ENCODE assay signal across 7 mouse cellular contexts in genomic region chr4:40156153-40156552, GRCm38 (mm10). TPM values are rescaled to one million over a fixed set of nuclear protein-coding genes. Genes with fewer than 3 reads are reported as not detected.
DNase-seq lines count a peak whose midpoint lies in the region.

No protein-coding gene starts in this region.

- peak; percentile 16 for DNase-seq in retina, adult 2 months (ENCODE audit: low read depth, low spot score)
- no peak for DNase-seq in retina, embryonic 14.5 days (ENCODE audit: low spot score)
- DNase-seq in gonadal fat pad, adult 2 months (ENCODE audit: low read depth), result peak; percentile 98
- DNase-seq in lung, adult 18-20 months, result peak; percentile 82 to 87
- peak; percentile 64 for DNase-seq in yolk sac, embryonic 10.5 days (ENCODE audit: low spot score)
- no peak for DNase-seq in layer of hippocampus, adult 9-11 months
- no peak for DNase-seq in cerebellum, adult 18-20 months

RNA-seq across cellular contexts. Expression of gene Aco1, which starts 13.3 kb away (rescaled TPM):
- polyA plus RNA-seq in gonadal fat pad, adult 2 months (2012; rRNA removed), result 143 and 158 TPM in 2 replicates

Comparison
In these comparisons a context has a peak if more than half of its experiments do, and no peak if none do; other contexts are left out.
1. DNase-seq: peak in retina, adult 2 months (single experiment), gonadal fat pad, adult 2 months (single experiment), lung, adult 18-20 months (2 of 2) and yolk sac, embryonic 10.5 days (single experiment); none in retina, embryonic 14.5 days (single experiment), layer of hippocampus, adult 9-11 months (single experiment) and cerebellum, adult 18-20 months (0 of 2).